ENCODE assay signal across 8 mouse cellular contexts in the genomic region with DNA sequence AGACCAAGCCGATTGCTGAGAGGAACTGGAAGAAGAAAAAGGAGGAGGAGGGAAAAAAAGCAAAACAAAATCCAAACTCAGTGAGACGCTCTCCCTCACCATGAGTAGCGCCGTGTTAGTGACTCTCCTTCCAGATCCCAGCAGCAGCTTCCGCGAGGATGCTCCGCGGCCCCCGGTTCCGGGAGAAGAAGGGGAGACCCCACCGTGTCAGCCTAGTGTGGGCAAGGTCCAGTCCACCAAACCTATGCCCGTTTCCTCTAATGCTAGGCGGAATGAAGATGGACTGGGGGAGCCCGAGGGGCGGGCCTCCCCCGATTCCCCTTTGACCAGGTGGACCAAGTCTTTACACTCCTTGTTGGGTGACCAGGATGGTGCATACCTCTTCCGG. TPM values are rescaled to one million over a fixed set of nuclear protein-coding genes. Genes with fewer than 3 reads are reported as not detected.
DNase-seq lines count a peak whose midpoint lies in the region; ATAC-seq lines count a peak whose summit lies in the region.

No protein-coding gene starts in this region.

- DNase-seq in heart, adult 18-20 months = no peak
- DNase-seq in embryonic facial prominence, embryonic 11.5 days (ENCODE audit: low spot score) = no peak
- no peak for DNase-seq in midbrain, embryonic 14.5 days
- DNase-seq in spleen, postnatal 14 days (ENCODE audit: low spot score in 2 of 2) = no peak
- no peak for DNase-seq in cerebellum, postnatal 36 days

- peaks cover 17% of the 10 kb centered on the region for H3K27me3 ChIP-seq in heart, embryonic 16.5 days (ENCODE audit: control insufficient read depth, insufficient read depth, low read length)
- H3K27me3 ChIP-seq in embryonic facial prominence, embryonic 11.5 days (ENCODE audit: control insufficient read depth, insufficient read depth, low read length) = no peaks in the 10 kb centered on the region
- no peaks in the 10 kb centered on the region for H3K27me3 ChIP-seq in hindbrain, embryonic 15.5 days
- no peaks in the 10 kb centered on the region for H3K27me3 ChIP-seq in midbrain, embryonic 14.5 days (ENCODE audit: control insufficient read depth, insufficient read depth, low read length)

- H3K27ac ChIP-seq in heart, embryonic 16.5 days (ENCODE audit: low read length) = no peak overlapping the region
- H3K27ac ChIP-seq in embryonic facial prominence, embryonic 11.5 days (replicated peaks; ENCODE audit: low read depth, low read length) = peak overlapping the region; percentile 100
- peak overlapping the region; percentile 96; the same call in 1 of the 2 replicates for H3K27ac ChIP-seq in hindbrain, embryonic 15.5 days (replicated peaks)
- H3K27ac ChIP-seq in midbrain, embryonic 14.5 days (replicated peaks; ENCODE audit: low read depth, low read length) = peak overlapping the region; percentile 100; the same call in 1 of the 2 replicates

- WGBS in heart, embryonic 16.5 days = 12% methylated on average over 17 of the region's 17 CpGs
- under 1% methylated on average over 16 of the region's 17 CpGs for WGBS in embryonic facial prominence, embryonic 11.5 days
- 3% methylated on average over 17 of the region's 17 CpGs for WGBS in hindbrain, embryonic 15.5 days
- 1% methylated on average over 17 of the region's 17 CpGs for WGBS in midbrain, embryonic 14.5 days

- peak overlapping the region; percentile 34 for H3K9ac ChIP-seq in heart, embryonic 16.5 days (ENCODE audit: low read length)
- H3K9ac ChIP-seq in embryonic facial prominence, embryonic 11.5 days (replicated peaks; ENCODE audit: low read length) = peak overlapping the region; percentile 92
- peak overlapping the region; percentile 76 for H3K9ac ChIP-seq in hindbrain, embryonic 15.5 days
- peak overlapping the region; percentile 90 for H3K9ac ChIP-seq in midbrain, embryonic 14.5 days (replicated peaks; ENCODE audit: low read length)

- peak overlapping the region; percentile 93 for H3K4me3 ChIP-seq in heart, embryonic 16.5 days (ENCODE audit: low read length)
- peak overlapping the region; percentile 91 for H3K4me3 ChIP-seq in embryonic facial prominence, embryonic 11.5 days (ENCODE audit: low read depth, low read length)
- peak overlapping the region; percentile 71 for H3K4me3 ChIP-seq in hindbrain, embryonic 15.5 days
- peak overlapping the region; percentile 89 for H3K4me3 ChIP-seq in midbrain, embryonic 14.5 days (replicated peaks; ENCODE audit: low read depth, low read length)

- H3K4me1 ChIP-seq in heart, embryonic 16.5 days (ENCODE audit: control insufficient read depth, insufficient read depth, low read length) = peaks cover 32% of the 10 kb centered on the region
- peaks cover 17% of the 10 kb centered on the region for H3K4me1 ChIP-seq in embryonic facial prominence, embryonic 11.5 days (ENCODE audit: control insufficient read depth, insufficient read depth, low read length)
- H3K4me1 ChIP-seq in hindbrain, embryonic 15.5 days (replicated peaks) = peaks cover 69% of the 10 kb centered on the region
- peaks cover 62% of the 10 kb centered on the region for H3K4me1 ChIP-seq in midbrain, embryonic 14.5 days (ENCODE audit: control insufficient read depth, insufficient read depth, low read length)

- H3K9me3 ChIP-seq in heart, embryonic 16.5 days (replicated peaks; ENCODE audit: control insufficient read depth, low read length) = no peaks in the 10 kb centered on the region
- H3K9me3 ChIP-seq in embryonic facial prominence, embryonic 11.5 days (replicated peaks; ENCODE audit: control insufficient read depth, low read length) = no peaks in the 10 kb centered on the region
- H3K9me3 ChIP-seq in hindbrain, embryonic 15.5 days = no peaks in the 10 kb centered on the region
- H3K9me3 ChIP-seq in midbrain, embryonic 14.5 days (ENCODE audit: control insufficient read depth, low read length) = no peaks in the 10 kb centered on the region

- H3K36me3 ChIP-seq in heart, embryonic 16.5 days (ENCODE audit: control insufficient read depth, insufficient read depth) = no peaks in the 10 kb centered on the region
- H3K36me3 ChIP-seq in embryonic facial prominence, embryonic 11.5 days (replicated peaks; ENCODE audit: control insufficient read depth, insufficient read depth, low read depth, low read length) = no peaks in the 10 kb centered on the region; the same call in 1 of the 2 replicates
- no peaks in the 10 kb centered on the region for H3K36me3 ChIP-seq in hindbrain, embryonic 15.5 days
- H3K36me3 ChIP-seq in midbrain, embryonic 14.5 days (ENCODE audit: control insufficient read depth, insufficient read depth, low read length) = no peaks in the 10 kb centered on the region

- ATAC-seq in heart, embryonic 16.5 days (replicated peaks; ENCODE audit: extremely low read depth, insufficient read depth, low FRiP score) = no peak
- ATAC-seq in embryonic facial prominence, embryonic 11.5 days (replicated peaks; ENCODE audit: insufficient number of reproducible peaks, low FRiP score, low TSS enrichment, low read depth) = no peak
- no peak for ATAC-seq in hindbrain, embryonic 15.5 days (ENCODE audit: low FRiP score, low read depth)
- ATAC-seq in midbrain, embryonic 14.5 days (ENCODE audit: low FRiP score, low TSS enrichment) = no peak
- no peak for ATAC-seq in megakaryocyte progenitor cell, adult 5-6 weeks (replicated peaks; ENCODE audit: poor library complexity)

- H3K4me2 ChIP-seq in heart, embryonic 16.5 days (ENCODE audit: low read depth, low read length) = peak overlapping the region; percentile 97
- peak overlapping the region; percentile 85 for H3K4me2 ChIP-seq in embryonic facial prominence, embryonic 11.5 days (ENCODE audit: low read depth, low read length)
- H3K4me2 ChIP-seq in hindbrain, embryonic 15.5 days = peak overlapping the region; percentile 94
- peak overlapping the region; percentile 90 for H3K4me2 ChIP-seq in midbrain, embryonic 14.5 days (ENCODE audit: low read length)

RNA-seq across cellular contexts. Expression of a gene that starts 3.0 kb away (rescaled TPM):
- 1.6 TPM in 2 replicates for polyA plus RNA-seq in heart, embryonic 16.5 days (2015; fragmentation: Nextera tagmentation; extraction: Ambion mirVana)
- total RNA-seq in heart, adult 18-20 months (2021) = 1 to 10 TPM; 3.5 to 4.7 TPM
- polyA plus RNA-seq in embryonic facial prominence, embryonic 11.5 days (2014; fragmentation: Nextera tagmentation; extraction: Ambion mirVana) = 15.3 and 15.9 TPM in 2 replicates
- polyA plus RNA-seq in hindbrain, embryonic 15.5 days (2015; fragmentation: Nextera tagmentation; extraction: Ambion mirVana) = 8.9 and 9.2 TPM in 2 replicates
- polyA plus RNA-seq in midbrain, embryonic 14.5 days (2014; fragmentation: Nextera tagmentation; extraction: Ambion mirVana) = 14.1 and 19.4 TPM in 2 replicates
- 0.49 and 0.71 TPM in 2 replicates for total RNA-seq in megakaryocyte progenitor cell, adult 5-6 weeks (2015)
- 0.50 and 1.8 TPM in 2 replicates for total RNA-seq in megakaryocyte progenitor cell, adult 5-6 weeks (2017)

Comparison
In these comparisons a context has a peak if more than half of its experiments do, and no peak if none do; other contexts are left out.
1. H3K9ac ChIP-seq: peak in every context shown above with its lines; median percentile 92 in embryonic facial prominence, embryonic 11.5 days; 90 in midbrain, embryonic 14.5 days; 76 in hindbrain, embryonic 15.5 days; 34 in heart, embryonic 16.5 days.